Mouse (Mus musculus) olfactory bulb, adult 2 months (tissue): ENCODE results near the gene Sit1.

Experiments
- CTCF ChIP-seq: fragments of 200-500 bp; IDR thresholded peaks from 2 replicates; pipeline ENCODE4 v1.5.1; 2012; ENCODE audit warnings: low read depth, mild to moderate bottlenecking, low read length, moderate library complexity; ENCODE audit not compliant: insufficient read depth
- POLR2A ChIP-seq: fragments of 200-500 bp; IDR thresholded peaks from 2 replicates; pipeline ENCODE4 v1.6.1; 2012; ENCODE audit warnings: mild to moderate bottlenecking, low read depth, low read length, moderate library complexity; ENCODE audit not compliant: insufficient read depth

- TF ChIP-seq CTCF: no peak
- no peak for TF ChIP-seq POLR2A
These were observed 26.4 kb downstream of the Sit1 start for GRCm38 (mm10) chr4:43457124-43457523.
